Mouse (Mus musculus): Measurements from ENCODE around the gene Fbxw16. TPM values are rescaled to one million over a fixed set of nuclear protein-coding genes. Genes with fewer than 3 reads are reported as not detected.
"Not testable (repeated sequence)": the region's sequence is repeated elsewhere in the genome, so short reads cannot be mapped to it uniquely, and the experiment has no call there.

The Fbxw16 gene
- 0.17 TPM in 1 of 2 replicates, not detected in the other for polyA plus RNA-seq (2016; fragmentation: Nextera tagmentation; extraction: Ambion mirVana)

DNA sequence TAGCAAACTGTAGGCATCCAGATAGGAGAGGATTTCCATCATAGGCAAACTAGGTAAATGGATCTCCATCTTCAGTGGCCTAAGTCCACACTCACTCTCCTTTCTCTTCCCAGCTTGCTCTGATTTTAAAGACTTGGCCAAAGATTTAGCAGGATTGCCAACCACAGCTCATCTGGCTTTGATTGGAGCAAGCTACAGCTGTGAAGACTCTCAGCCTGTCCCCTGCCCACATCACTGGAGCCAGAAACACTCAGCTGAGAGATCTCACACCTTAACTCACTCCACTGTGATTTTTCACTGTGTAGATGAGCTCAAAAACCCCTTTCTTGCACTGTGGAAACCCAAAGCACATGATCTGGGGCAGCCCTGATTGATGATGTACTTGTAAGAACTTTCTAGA, at the start of gene Fbxw16:
Fbxw16 (minus strand) TSS at position 101 of the 400 bp plus-strand sequence.
- Histone ChIP-seq H3K27ac (replicated peaks) (no peak within 1 kb of the TSS), H3K27me3 (no peaks in the 10 kb centered on the region), H3K36me3 (no peaks in the 10 kb centered on the region), H3K9me3 (no peaks in the 10 kb centered on the region), H3K9ac (replicated peaks) (no peak within 1 kb of the TSS), H3K4me2 (replicated peaks) (no peak within 1 kb of the TSS), H3K4me1 (no peaks in the 10 kb centered on the region), H3K4me3 (no peak within 1 kb of the TSS)
- no peak for ATAC-seq (ENCODE audit: low FRiP score, low read depth)

DNA sequence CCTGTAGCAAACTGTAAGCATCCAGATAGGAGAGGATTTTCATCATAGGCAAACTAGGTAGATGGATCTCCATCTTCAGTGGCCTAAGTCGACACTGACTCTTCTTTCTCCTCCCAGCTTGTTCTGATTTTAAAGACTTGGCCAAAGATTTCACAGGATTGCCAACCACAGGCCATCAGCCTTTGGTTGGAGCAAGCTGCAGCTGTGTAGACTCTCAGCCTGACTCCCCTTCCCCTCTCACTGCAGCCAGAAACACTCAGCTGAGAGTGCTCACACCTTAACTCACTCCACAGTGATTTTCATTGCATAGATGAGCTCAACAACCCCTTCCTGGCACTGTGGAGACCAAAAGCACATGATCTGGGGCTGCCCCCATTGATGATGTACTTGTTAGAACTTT, 46.8 kb upstream of the Fbxw16 start, which contains the start of gene Fbxw19:
Fbxw19 (minus strand) TSS at position 101 of the 400 bp plus-strand sequence.
- not testable (repeated sequence) for H3K36me3 ChIP-seq; H3K9ac ChIP-seq (replicated peaks); H3K4me3 ChIP-seq; ATAC-seq (ENCODE audit: low FRiP score, low read depth); H3K9me3 ChIP-seq; H3K4me2 ChIP-seq (replicated peaks); H3K4me1 ChIP-seq; H3K27me3 ChIP-seq; H3K27ac ChIP-seq (replicated peaks)
- WGBS = 71% methylated on average over 1 of the region's 1 CpGs

DNA sequence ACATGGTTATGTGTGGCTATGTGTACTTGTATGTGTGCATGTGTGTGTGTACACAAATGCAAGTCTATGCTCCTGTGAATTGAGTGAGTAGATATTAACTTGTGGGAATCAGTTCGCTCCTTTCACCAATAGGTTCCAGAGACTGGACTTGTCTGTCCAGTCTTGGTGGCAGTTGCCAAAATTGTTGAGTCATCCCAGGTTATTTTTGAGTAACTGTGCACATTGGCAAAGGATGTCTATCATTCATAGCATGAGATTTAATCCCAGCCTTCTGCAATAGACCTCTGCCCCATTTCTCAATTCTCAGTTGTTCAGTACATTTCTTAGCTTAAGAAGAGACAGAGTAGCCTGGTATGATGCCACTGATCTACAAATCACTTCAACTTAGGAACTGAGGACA, 16.0 kb downstream of the Fbxw16 start:
- H3K9me3 ChIP-seq = no peaks in the 10 kb centered on the region
- no peak overlapping the region for H3K4me2 ChIP-seq (replicated peaks)
- no peak for ATAC-seq (ENCODE audit: low FRiP score, low read depth)
- no peaks in the 10 kb centered on the region for H3K27me3 ChIP-seq
- 79% methylated on average over 1 of the region's 1 CpGs for WGBS
- no peak overlapping the region for H3K4me3 ChIP-seq
- no peaks in the 10 kb centered on the region for H3K4me1 ChIP-seq
- no peaks in the 10 kb centered on the region for H3K36me3 ChIP-seq
- H3K27ac ChIP-seq (replicated peaks) = no peak overlapping the region
- H3K9ac ChIP-seq (replicated peaks) = no peak overlapping the region

DNA sequence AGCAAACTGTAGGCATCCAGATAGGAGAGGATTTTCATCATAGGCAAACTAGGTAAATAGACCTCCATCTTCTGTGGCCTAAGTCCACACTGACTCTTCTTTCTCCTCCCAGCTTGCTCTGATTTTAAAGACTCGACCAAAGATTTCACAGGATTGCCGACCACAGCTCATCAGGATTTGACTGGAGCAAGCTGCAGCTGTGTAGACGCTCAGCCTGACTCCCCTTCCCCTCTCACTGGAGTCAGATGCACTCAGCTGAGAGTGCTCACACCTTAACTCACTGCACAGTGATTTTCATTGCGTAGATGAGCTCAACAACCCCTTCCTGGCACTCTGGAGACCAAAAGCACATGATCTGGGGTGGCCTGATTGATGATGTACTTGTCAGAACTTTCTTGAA, 44.7 kb downstream of the Fbxw16 start, which contains the start of gene Fbxw22:
Fbxw22 (minus strand) TSS at position 101 of the 400 bp plus-strand sequence.
- H3K27me3 ChIP-seq; H3K4me1 ChIP-seq; H3K9ac ChIP-seq (replicated peaks); H3K36me3 ChIP-seq; H3K4me2 ChIP-seq (replicated peaks); ATAC-seq (ENCODE audit: low FRiP score, low read depth); H3K4me3 ChIP-seq; H3K27ac ChIP-seq (replicated peaks); H3K9me3 ChIP-seq: not testable (repeated sequence)
- 79% methylated on average over 4 of the region's 4 CpGs for WGBS

Other genes starting within 250 kb of the Fbxw16 start
- not detected in 2 replicates for gene Fbxw20, start 214.4 kb downstream of the Fbxw16 start, polyA plus RNA-seq (2016; fragmentation: Nextera tagmentation; extraction: Ambion mirVana)
- gene Fbxw14, start 161.5 kb downstream of the Fbxw16 start, polyA plus RNA-seq (2016; fragmentation: Nextera tagmentation; extraction: Ambion mirVana) = not detected in 2 replicates
- not detected in 2 replicates for gene Fbxw28, start 109.5 kb downstream of the Fbxw16 start, polyA plus RNA-seq (2016; fragmentation: Nextera tagmentation; extraction: Ambion mirVana)
- gene Fbxw22, start 44.8 kb downstream of the Fbxw16 start, polyA plus RNA-seq (2016; fragmentation: Nextera tagmentation; extraction: Ambion mirVana) = not detected in 2 replicates
- gene Fbxw19, start 46.7 kb upstream of the Fbxw16 start, polyA plus RNA-seq (2016; fragmentation: Nextera tagmentation; extraction: Ambion mirVana) = not detected in 2 replicates
- gene Fbxw15, start 119.1 kb upstream of the Fbxw16 start, polyA plus RNA-seq (2016; fragmentation: Nextera tagmentation; extraction: Ambion mirVana) = not detected in 2 replicates
- 0.15 TPM in 1 of 2 replicates, not detected in the other for gene Fbxw24, start 176.9 kb upstream of the Fbxw16 start, polyA plus RNA-seq (2016; fragmentation: Nextera tagmentation; extraction: Ambion mirVana)
- 0.11 TPM in 1 of 2 replicates, not detected in the other for gene Fbxw25, start 215.5 kb upstream of the Fbxw16 start, polyA plus RNA-seq (2016; fragmentation: Nextera tagmentation; extraction: Ambion mirVana)

Measured in midbrain, embryonic 12.5 days (tissue).